Mouse (Mus musculus) inflammation-experienced regulatory T-cells, adult 6 months (primary cell): ENCODE results near the gene Fam117a. TPM values are rescaled to one million over a fixed set of nuclear protein-coding genes. Genes with fewer than 3 reads are reported as not detected.

ENCODE experiments used
- ATAC-seq: one replicate; pipeline ENCODE4 v1.8.0; 2017
- polyA plus RNA-seq, 3 experiments: library from polyadenylated mRNA; unstranded; fragments of 100-300 nt; shearing (Covaris generic); gene quantifications; one replicate each; pipeline ENCODE4 v1.2.1; 2017

The Fam117a gene
- polyA plus RNA-seq, 3 experiments from 2014 or later = 11.4 to 28.1 (median 26.5) TPM

GRCm38 (mm10) chr11:95431344-95431743 is 94.5 kb downstream of the Fam117a start:
- no peak for ATAC-seq

Other genes with a start within 250 kb of the Fam117a start
- gene Dlx3, start 216.9 kb upstream of the Fam117a start, polyA plus RNA-seq = not detected
- gene Dlx4, start 190.8 kb upstream of the Fam117a start, polyA plus RNA-seq = not detected
- gene Tac4, start 75.5 kb upstream of the Fam117a start, polyA plus RNA-seq = under 1 TPM in 1 of 3 experiments, not detected in 2; 0.47 TPM
- 10 to 100 TPM; 45.4 to 49.3 (median 47.4) TPM for gene Kat7, start 26.8 kb upstream of the Fam117a start, polyA plus RNA-seq
- gene Slc35b1, start 47.7 kb downstream of the Fam117a start, polyA plus RNA-seq = 10 to 100 TPM; 63.5 to 83.2 (median 70.3) TPM
- gene Spop, start 77.1 kb downstream of the Fam117a start, polyA plus RNA-seq = 100 to 1,000 TPM; 127 to 172 (median 157) TPM
- not detected for gene Nxph3, start 177.6 kb downstream of the Fam117a start, polyA plus RNA-seq